Mouse (Mus musculus): ENCODE data around the gene Stk10. TPM values are rescaled to one million over a fixed set of nuclear protein-coding genes. Genes with fewer than 3 reads are reported as not detected.

The Stk10 gene
- polyA plus RNA-seq, 1 experiment: 32.9 TPM

DNA sequence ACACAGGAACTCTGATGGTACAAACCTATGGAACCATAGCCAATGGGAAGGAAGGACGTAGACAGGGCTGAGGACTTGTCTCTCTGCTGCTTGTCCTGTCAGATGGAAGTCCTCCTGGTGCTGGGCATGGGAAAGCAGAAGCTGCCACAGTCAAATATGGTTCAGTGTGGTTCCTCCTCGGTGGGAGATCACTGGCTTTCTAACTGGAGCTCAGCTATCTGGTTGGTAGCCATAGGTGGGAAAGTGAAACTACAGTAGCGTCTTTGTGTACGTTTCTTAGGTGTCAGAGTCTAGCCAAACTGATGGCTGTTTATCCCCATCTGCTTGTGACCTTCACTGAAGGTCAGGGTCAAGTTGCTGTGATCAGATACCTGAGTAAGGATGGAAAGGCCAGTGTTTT is 138.4 kb downstream of the Stk10 start:
- Histone ChIP-seq H3K4me1 (ENCODE audit: control insufficient read depth, insufficient read depth, low read length) (peaks cover 9% of the 10 kb centered on the region), H3K4me3 (ENCODE audit: insufficient read depth, low read length) (no peak overlapping the region), H3K27ac (ENCODE audit: insufficient read depth, low read depth, low read length) (no peak overlapping the region)
- TF ChIP-seq CTCF (IDR thresholded peaks at IDR 0.05; ENCODE audit: low read depth, low read length) (no peak), POLR2A (IDR thresholded peaks at IDR 0.05; ENCODE audit: borderline replicate concordance, low read depth, low read length) (no peak)

Other genes with a start within 250 kb of the Stk10 start
- not detected in 2 replicates for gene Hba-a1, start 249.8 kb upstream of the Stk10 start, polyA plus RNA-seq (2012; ENCODE audit: insufficient read depth, insufficient read length, missing spikeins)
- gene Hbq1b, start 246.3 kb upstream of the Stk10 start, polyA plus RNA-seq (2012; ENCODE audit: insufficient read depth, insufficient read length, missing spikeins): not detected in 2 replicates
- 1.4 TPM in 1 of 2 replicates, not detected in the other for gene Hba-a2, start 236.8 kb upstream of the Stk10 start, polyA plus RNA-seq (2012; ENCODE audit: insufficient read depth, insufficient read length, missing spikeins)
- gene Hbq1a, start 233.2 kb upstream of the Stk10 start, polyA plus RNA-seq (2012; ENCODE audit: insufficient read depth, insufficient read length, missing spikeins): not detected in 2 replicates
- gene Sh3pxd2b, start 185.5 kb upstream of the Stk10 start, polyA plus RNA-seq (2012; ENCODE audit: insufficient read depth, insufficient read length, missing spikeins): 54.6 and 64.9 TPM in 2 replicates
- gene Ubtd2, start 77.9 kb upstream of the Stk10 start, polyA plus RNA-seq (2012; ENCODE audit: insufficient read depth, insufficient read length, missing spikeins): 2.4 and 4.0 TPM in 2 replicates
- not detected in 2 replicates for gene Efcab9, start 1.2 kb upstream of the Stk10 start, polyA plus RNA-seq (2012; ENCODE audit: insufficient read depth, insufficient read length, missing spikeins)
- gene Fbxw11, start 109.4 kb downstream of the Stk10 start, polyA plus RNA-seq (2012; ENCODE audit: insufficient read depth, insufficient read length, missing spikeins): 44.3 and 47.9 TPM in 2 replicates